Mouse (Mus musculus) E14TG2a.4 (cell line): ENCODE data around the gene Podn.

Experiments used
- CTCF ChIP-seq: conservative IDR thresholded peaks from 2 replicates; pipeline ENCODE4 v1.5.1; 2014; ENCODE audit warnings: low read length
- NANOG ChIP-seq: IDR thresholded peaks from 2 replicates; pipeline ENCODE4 v1.6.1; 2014; ENCODE audit warnings: borderline replicate concordance, low read length, mixed read lengths
- POU5F1 ChIP-seq: IDR thresholded peaks from 2 replicates; pipeline ENCODE4 v1.6.1; 2014; ENCODE audit warnings: low read length, borderline replicate concordance

GRCm38 (mm10) chr4:108092741-108093397 lies 3.4 kb downstream of the Podn start:
- TF ChIP-seq CTCF, result no peak
- no peak for TF ChIP-seq POU5F1
- TF ChIP-seq NANOG, result no peak
